Mouse (Mus musculus) thymus, adult 2 months (tissue): ENCODE results near the gene Vgf.

Source experiments
- CTCF ChIP-seq: fragments of 200-500 bp; IDR thresholded peaks from 2 replicates; pipeline ENCODE4 v1.5.1; 2012; ENCODE audit warnings: mild to moderate bottlenecking, control low read depth, low read length, moderate library complexity, borderline replicate concordance; ENCODE audit not compliant: control insufficient read depth, poor library complexity, insufficient read depth; ENCODE audit errors: extremely low read depth
- POLR2A ChIP-seq: fragments of 200-500 bp; IDR thresholded peaks from 2 replicates; pipeline ENCODE4 v1.6.1; 2012; ENCODE audit warnings: mild to moderate bottlenecking, low read length, control low read depth, moderate library complexity; ENCODE audit not compliant: control insufficient read depth, poor library complexity, insufficient read depth; ENCODE audit errors: extremely low read depth

GRCm38 (mm10) chr5:137068711-137069110, 42.5 kb downstream of the Vgf start:
- TF ChIP-seq CTCF (no peak), POLR2A (no peak)
